Mouse (Mus musculus) megakaryocyte, embryonic 14.5 days (primary cell): Measurements from ENCODE around the gene Rb1. TPM values are rescaled to one million over a fixed set of nuclear protein-coding genes. Genes with fewer than 3 reads are reported as not detected.

Source experiments
- H3K27me3 ChIP-seq: replicated peaks from 2 replicates; pipeline ENCODE3; 2012; ENCODE audit warnings: inconsistent platforms
- H3K36me3 ChIP-seq: replicated peaks from 2 replicates; pipeline ENCODE3; 2012; ENCODE audit warnings: low read length, inconsistent platforms, mixed read lengths
- H3K4me1 ChIP-seq: 2 replicates; pipeline ENCODE4 v1.6.1; 2012; ENCODE audit warnings: inconsistent platforms
- H3K4me3 ChIP-seq: replicated peaks from 2 replicates; pipeline ENCODE3; 2012; ENCODE audit warnings: moderate library complexity, mild to moderate bottlenecking, inconsistent platforms
- H3K9me3 ChIP-seq: 2 replicates; pipeline ENCODE4 v1.6.1; 2012; ENCODE audit warnings: inconsistent platforms
- FLI1 ChIP-seq: IDR thresholded peaks from 2 replicates; pipeline ENCODE4 v1.6.1; 2012; ENCODE audit warnings: low read length, inconsistent platforms, mixed read lengths
- GATA1 ChIP-seq: IDR thresholded peaks from 3 replicates; pipeline ENCODE4 v1.6.1; 2012; ENCODE audit warnings: mixed read lengths, low read length, inconsistent platforms, borderline replicate concordance
- polyA plus RNA-seq: library from polyadenylated mRNA; stranded (reverse); fragments of >175 nt; gene quantifications from 2 replicates; pipeline ENCODE4 v1.2.3, GENCODE M21; 2012; ENCODE audit warnings: low replicate concordance; ENCODE audit not compliant: insufficient read depth

The Rb1 gene
- polyA plus RNA-seq, 1 experiment: 6.4 TPM

DNA sequence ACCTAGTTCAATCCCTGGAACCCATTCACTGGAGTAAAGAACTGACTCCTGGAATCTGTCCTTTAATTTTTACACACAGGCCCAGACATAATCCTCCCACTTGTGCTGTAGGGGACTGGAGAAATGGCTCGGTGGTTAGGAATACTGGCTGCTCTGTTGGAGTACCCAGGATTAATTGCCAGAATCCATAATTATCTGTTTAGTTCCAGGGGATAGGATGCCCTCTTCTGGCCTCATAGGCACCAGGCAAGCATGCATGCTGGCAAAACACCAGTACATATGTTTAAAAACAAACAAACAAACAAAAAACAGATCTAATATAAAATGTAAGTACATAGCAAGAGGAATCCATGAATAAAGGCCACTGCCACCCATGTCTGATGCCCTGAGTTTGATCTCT is 44.6 kb downstream of the Rb1 start:
- Histone ChIP-seq H3K9me3 (no peaks in the 10 kb centered on the region), H3K36me3 (peaks cover 93% of the 10 kb centered on the region), H3K27me3 (no peaks in the 10 kb centered on the region), H3K4me1 (peaks cover 6% of the 10 kb centered on the region), H3K4me3 (no peak overlapping the region)
- TF ChIP-seq FLI1 (no peak), GATA1 (no peak)

DNA sequence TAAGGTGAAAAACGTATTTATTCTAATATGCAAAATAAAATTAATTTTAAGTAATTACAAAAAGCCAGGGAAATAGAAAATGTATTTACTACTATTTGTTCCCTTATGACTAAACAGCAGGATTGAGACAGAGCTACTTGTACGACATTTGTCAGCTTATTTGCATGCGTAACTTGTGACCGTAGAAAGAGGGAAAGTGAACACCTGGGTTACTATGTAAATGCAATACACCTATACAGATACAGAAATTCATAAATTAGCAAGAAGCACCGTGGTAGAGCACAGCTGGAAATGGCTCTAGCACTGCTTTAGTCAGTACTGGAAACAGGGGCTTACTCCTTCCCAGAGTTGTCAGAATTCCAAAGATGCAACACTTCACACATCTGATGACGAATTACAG is 46.5 kb downstream of the Rb1 start:
- TF ChIP-seq GATA1: no peak
- no peaks in the 10 kb centered on the region for H3K9me3 ChIP-seq
- H3K27me3 ChIP-seq: no peaks in the 10 kb centered on the region
- no peaks in the 10 kb centered on the region for H3K4me1 ChIP-seq
- peaks cover 93% of the 10 kb centered on the region for H3K36me3 ChIP-seq
- H3K4me3 ChIP-seq: no peak overlapping the region

DNA sequence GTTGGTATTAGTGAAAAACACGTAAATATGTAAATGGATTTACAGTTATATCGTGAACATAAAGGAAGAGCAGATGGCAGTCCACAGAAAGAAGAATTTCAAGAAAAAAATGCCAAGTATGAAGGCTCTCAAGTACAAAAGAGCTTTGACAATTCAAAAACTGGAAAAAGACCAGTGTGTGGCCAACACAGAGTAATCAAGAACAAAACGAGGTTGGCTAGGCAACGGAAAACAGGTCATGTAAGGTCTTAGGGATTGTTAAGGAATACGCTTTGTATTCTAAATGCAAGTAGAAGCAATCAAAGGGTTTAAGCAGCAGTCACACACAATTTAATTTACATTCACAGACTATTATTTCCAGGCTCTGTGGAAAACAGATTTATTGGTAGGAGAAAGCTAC is 53.8 kb downstream of the Rb1 start:
- TF ChIP-seq FLI1: no peak
- TF ChIP-seq GATA1: no peak

DNA sequence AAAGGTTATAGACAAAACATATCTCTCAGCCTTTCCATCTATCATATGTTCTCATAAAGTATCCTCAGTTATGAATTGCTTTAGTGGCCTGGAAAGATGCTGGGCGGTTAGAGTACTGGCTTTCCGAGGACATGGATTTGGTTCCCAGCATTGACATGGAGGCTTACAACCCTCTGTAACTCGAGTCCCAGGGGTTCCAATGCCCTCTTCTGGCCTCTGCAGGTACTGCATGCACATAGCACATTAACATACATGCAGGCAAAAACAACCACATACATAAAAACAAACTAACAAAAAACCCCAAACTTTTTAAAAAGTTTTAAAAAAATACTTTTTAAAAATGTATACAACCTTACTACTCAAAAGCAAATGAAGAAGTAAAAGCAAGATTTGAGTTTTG is 59.5 kb downstream of the Rb1 start:
- TF ChIP-seq FLI1 (no peak), GATA1 (no peak)
- Histone ChIP-seq H3K9me3 (no peaks in the 10 kb centered on the region), H3K4me1 (peaks cover 7% of the 10 kb centered on the region; the same call in 1 of the 2 replicates), H3K27me3 (no peaks in the 10 kb centered on the region), H3K36me3 (peaks cover 97% of the 10 kb centered on the region), H3K4me3 (no peak overlapping the region)

More for the DNA sequence above, 53.8 kb downstream of the Rb1 start:
- Histone ChIP-seq H3K4me3 (no peak overlapping the region), H3K36me3 (peaks cover 94% of the 10 kb centered on the region), H3K27me3 (no peaks in the 10 kb centered on the region), H3K4me1 (peaks cover 7% of the 10 kb centered on the region; the same call in 1 of the 2 replicates), H3K9me3 (no peaks in the 10 kb centered on the region)

DNA sequence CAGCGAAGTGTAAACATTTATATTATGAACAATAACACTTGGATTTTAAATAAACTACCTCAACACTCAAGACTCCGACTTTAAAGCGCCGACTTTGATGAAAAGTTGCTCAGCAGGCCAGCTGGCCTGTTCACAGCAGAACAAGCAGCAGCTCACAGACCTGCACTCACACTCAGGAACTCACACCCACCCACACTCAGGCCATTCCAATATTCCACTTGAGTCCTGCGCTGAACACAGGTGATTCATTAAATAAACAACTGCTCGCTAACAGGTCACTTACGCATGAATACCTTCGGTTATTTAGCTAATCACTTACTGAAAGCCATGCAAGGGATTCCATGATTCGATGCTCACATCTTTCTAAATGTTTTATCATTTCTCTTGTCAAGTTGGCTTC is 63.4 kb downstream of the Rb1 start:
- TF ChIP-seq GATA1 (no peak), FLI1 (no peak)
- no peak overlapping the region for H3K4me3 ChIP-seq
- H3K27me3 ChIP-seq: no peaks in the 10 kb centered on the region
- peaks cover 19% of the 10 kb centered on the region for H3K4me1 ChIP-seq
- H3K9me3 ChIP-seq: no peaks in the 10 kb centered on the region
- H3K36me3 ChIP-seq: peaks cover 97% of the 10 kb centered on the region

DNA sequence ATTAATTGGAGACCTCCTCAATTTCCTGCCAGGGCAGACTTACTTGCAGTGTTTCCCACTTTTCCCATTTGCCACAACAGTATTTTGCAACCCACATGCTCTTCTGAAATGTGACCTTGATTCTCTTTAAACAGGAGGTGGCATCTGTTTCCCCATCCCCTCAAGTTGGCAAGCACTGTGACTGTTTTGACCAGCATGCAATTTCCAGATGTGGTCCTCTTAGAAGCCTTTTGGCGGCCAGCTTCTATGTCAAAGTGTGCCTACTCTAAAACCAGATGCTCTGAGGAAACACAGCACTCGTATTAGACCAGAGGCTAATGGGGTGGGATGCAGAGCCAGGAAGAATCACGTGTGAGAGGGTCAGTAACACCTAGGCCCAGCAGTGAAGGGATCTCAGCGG is 67.4 kb downstream of the Rb1 start:
- H3K4me3 ChIP-seq: no peak overlapping the region
- H3K27me3 ChIP-seq: no peaks in the 10 kb centered on the region
- peaks cover 85% of the 10 kb centered on the region for H3K36me3 ChIP-seq
- peaks cover 52% of the 10 kb centered on the region for H3K4me1 ChIP-seq
- TF ChIP-seq GATA1 (no peak), FLI1 (no peak)
- H3K9me3 ChIP-seq: no peaks in the 10 kb centered on the region

DNA sequence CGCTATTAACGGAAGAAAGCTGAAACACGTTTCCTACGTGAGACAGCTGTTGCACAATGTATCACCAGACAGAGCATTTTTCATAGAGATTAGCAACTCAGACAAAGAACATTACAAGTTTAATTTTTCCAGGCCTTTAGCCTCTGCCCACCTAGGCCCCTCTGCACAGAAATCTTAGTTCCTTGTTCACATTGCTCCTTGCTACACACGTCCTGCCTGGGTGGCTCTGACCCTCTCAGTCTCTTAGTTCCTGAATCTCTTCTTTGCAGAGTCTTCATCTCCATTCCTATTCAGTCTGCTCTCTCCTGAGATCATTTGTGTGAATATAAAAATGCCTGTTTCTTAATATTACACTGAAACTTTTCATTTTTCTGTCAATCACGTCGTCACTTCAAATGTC is 68.3 kb downstream of the Rb1 start:
- TF ChIP-seq GATA1 (no peak), FLI1 (no peak)

DNA sequence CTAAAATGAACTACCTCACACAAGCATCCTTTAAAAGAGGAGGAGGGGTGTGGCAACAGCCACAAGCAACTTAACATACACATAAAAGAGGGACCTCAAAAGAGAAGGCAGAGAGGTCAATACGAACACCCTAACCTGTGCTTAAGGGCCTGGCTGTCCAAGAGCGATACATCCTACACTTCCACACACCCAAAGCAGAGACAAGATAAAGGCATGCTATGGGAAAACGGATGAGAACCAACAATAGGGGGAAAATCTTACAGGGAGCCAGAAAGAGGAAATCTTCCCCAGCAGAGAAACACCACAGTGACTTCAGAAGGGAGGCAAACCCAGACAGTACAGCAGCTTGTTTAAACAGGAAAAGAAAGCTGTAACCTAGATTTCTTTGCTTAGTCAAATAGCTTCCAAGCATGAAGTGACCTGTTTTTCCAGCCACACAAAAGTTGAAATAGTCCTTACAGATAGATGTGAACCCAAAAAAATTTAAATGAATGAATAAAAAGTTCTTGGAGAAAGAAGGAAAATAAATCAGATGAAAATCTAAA is 70.1 kb downstream of the Rb1 start:
- H3K4me1 ChIP-seq: peaks cover 62% of the 10 kb centered on the region
- peaks cover 85% of the 10 kb centered on the region for H3K36me3 ChIP-seq
- H3K9me3 ChIP-seq: no peaks in the 10 kb centered on the region
- no peak for TF ChIP-seq GATA1
- TF ChIP-seq FLI1: no peak
- no peaks in the 10 kb centered on the region for H3K27me3 ChIP-seq
- no peak overlapping the region for H3K4me3 ChIP-seq

More for the DNA sequence above, 68.3 kb downstream of the Rb1 start:
- Histone ChIP-seq H3K4me1 (peaks cover 60% of the 10 kb centered on the region), H3K36me3 (peaks cover 84% of the 10 kb centered on the region), H3K4me3 (no peak overlapping the region), H3K9me3 (no peaks in the 10 kb centered on the region), H3K27me3 (no peaks in the 10 kb centered on the region)

DNA sequence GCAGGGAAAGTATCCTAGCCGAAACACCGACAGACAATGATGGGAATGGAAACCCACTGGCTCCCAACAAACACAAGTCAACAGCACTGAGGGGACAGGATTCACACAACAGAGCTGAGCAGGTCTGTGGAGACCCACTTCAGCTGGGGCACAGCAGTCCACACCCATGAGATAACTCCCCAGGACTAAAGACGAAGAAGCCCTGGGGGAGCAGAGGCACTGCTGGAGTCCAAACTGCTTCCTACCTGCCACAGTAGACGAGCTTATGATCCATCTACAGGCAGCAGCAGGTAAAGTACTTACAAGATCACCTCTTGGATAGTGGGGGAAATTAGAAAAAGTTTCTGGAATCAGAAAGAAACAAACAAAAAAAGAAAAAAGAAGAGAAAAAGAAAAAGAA is 71.2 kb downstream of the Rb1 start:
- Histone ChIP-seq H3K4me1 (peaks cover 61% of the 10 kb centered on the region), H3K9me3 (no peaks in the 10 kb centered on the region), H3K36me3 (peaks cover 85% of the 10 kb centered on the region), H3K4me3 (no peak overlapping the region), H3K27me3 (no peaks in the 10 kb centered on the region)
- TF ChIP-seq GATA1 (no peak), FLI1 (no peak)

DNA sequence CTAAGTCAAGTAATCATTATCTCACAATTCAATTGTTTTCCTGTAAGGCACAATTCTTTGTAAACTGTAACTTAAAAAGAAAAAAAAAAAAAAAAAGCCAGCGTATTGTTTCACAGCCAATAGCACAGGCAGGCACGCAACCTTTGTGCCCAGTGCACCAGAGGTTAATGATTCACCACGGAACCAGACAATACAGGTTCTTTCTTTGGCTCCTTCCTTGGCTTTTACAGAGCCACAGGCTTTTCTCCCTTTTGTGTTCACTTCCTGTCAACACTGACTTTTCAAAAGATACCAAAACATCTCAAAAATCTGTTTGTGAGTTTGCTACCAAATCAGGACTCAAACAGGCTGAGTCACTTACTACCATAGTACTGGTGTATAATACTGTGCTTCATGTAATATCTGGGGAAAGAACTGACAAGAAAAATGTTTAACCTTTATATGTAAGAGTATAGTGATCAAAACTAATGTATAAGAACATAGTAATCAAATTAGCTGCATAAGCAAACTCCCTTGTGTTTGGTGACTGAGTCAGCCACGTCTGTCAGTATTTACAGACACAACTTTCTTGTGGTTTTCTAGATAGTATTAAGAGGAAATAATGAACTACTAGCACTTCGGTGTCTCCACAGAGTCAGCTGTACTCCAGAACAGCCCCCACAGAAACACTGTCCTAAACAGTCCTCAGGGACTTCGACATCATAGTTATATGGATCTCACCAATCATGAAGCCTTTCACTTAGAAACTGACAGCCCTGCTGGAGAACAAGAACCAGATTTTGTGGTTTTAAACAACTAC is 72.0 kb downstream of the Rb1 start:
- H3K27me3 ChIP-seq: no peaks in the 10 kb centered on the region
- TF ChIP-seq FLI1: no peak
- no peak for TF ChIP-seq GATA1
- H3K9me3 ChIP-seq: no peaks in the 10 kb centered on the region
- H3K4me3 ChIP-seq: no peak overlapping the region
- H3K4me1 ChIP-seq: peaks cover 58% of the 10 kb centered on the region
- H3K36me3 ChIP-seq: peaks cover 83% of the 10 kb centered on the region
